Mouse (Mus musculus): Measurements from ENCODE around the gene 1500011B03Rik.
A peak's percentile ranks its signal among the peaks of the same experiment; 100 is the strongest.
"Not testable (repeated sequence)": the region's sequence is repeated elsewhere in the genome, so short reads cannot be mapped to it uniquely, and the experiment has no call there.

The 1500011B03Rik gene

DNA sequence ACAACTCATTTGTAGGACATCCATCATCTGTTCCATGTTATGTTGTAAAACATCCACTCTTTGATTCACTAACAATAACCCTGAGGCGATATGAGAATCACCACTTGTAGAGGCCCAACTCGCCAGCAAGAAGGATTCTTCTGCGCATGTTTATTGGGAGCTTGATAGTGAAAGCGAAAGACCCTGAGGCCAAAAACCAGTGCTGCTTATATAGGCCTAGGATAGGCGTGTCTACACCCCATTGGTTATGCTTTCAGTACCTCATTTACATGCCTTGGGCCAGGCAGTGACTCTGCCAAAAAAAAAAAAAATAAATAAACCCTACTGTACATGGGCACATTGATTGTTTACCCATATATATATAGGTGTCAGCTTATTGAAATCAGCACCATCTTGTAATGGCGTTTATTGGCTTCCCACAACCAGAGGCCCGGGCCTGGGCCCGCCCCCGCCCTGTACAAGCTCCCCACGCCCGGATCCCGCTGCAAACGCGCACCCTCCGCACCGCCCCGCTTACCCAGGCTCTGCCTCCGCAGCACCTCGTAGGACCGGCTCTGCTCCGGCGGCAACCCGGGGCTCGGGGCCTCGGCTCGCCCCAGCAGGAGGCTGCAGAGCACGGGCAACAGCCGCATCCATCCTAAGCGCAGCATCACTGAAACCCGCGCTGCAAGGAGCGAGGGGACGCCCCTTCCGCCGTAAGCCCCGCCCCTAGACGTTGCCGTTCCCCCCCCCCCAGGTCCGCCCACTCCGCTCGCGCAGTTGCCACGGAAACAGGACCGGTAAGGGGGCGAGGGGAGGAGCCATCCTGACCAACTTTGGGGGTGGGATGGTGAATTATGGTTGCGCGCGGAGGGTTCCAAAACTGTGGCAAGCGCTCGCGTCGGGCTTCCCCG, at the start of gene 1500011B03Rik:
TSS of gene 1500011B03Rik (minus strand) at position 673 of the 893 bp plus-strand sequence.
- peak; percentile 92 for DNase-seq (ENCODE audit: low spot score)

- DNase-seq (ENCODE audit: low spot score), result no peak
Observed at GRCm38 (mm10) chr5:114865279-114865678, 42.0 kb upstream of the 1500011B03Rik start.

DNA sequence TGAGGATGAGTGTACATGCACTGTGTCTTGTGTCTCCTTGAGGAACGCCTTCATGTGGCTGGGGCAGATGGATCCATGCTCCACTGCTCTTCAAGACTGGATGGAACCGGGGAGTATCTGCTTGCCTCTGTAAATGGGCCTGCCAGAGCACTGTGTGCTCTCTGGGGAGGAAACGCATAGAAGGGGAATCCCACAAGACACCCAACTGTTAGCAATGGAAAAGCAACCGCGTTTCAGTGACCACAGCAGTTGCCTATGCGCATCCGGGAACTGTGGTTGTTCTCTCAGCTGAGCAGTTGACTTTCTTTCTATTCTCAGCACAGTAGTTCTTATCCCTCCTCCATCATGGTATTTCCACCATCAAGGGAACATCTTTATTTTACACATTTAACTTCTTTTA, 41.5 kb upstream of the 1500011B03Rik start:
- DNase-seq (ENCODE audit: low spot score), result no peak

DNA sequence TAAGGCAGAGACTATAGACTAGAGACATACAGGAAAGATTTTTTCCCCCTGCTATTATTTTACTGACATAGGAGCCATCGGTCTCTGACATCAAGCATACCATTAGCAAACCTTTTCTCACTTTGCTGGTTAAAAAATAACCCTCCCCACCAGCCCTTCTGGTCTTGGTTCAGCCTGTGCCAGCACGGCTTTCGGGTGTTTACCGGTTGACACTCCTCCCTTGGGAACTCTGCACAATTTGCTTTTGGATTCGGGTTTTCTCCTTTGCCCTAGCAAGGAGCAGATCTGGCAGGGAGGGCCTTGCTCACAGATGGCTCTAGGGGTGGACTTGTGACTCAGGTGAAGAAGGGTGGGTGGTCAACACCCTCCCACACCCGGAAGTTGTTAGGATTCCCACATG, 38.5 kb upstream of the 1500011B03Rik start:
- DNase-seq (ENCODE audit: low spot score), result no peak

GRCm38 (mm10) chr5:114859253-114859652, 36.0 kb upstream of the 1500011B03Rik start:
- peak; percentile 94 for DNase-seq (ENCODE audit: low spot score)

DNA sequence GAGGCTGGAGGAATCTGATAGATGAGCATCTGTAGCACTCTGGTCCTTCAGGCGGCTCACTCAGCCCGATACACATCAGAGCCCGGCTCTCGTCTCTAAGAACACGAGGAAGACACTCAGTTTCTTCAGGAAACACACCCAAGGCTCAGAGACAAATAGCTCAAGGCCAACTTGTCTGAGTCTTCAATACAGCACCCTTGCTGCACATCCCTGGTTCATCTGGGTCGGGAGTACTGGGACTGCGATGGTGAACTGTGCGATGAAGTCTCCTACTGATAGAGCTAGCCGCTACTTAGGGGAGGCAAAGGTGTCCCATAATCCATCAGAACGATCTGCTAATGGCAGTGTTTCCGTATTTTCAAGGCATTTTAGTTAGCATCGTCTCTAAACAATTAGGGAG, 35.3 kb upstream of the 1500011B03Rik start, which contains the start of gene Gm9936:
TSS of gene Gm9936 (minus strand) at position 101 of the 400 bp plus-strand sequence.
- DNase-seq (ENCODE audit: low spot score), result no peak

GRCm38 (mm10) chr5:114853364-114853763, 30.1 kb upstream of the 1500011B03Rik start, which contains the start of gene 4930519G04Rik:
4930519G04Rik (plus strand) TSS chr5:114853664.
- DNase-seq (ENCODE audit: low spot score), result not testable (repeated sequence)

DNA sequence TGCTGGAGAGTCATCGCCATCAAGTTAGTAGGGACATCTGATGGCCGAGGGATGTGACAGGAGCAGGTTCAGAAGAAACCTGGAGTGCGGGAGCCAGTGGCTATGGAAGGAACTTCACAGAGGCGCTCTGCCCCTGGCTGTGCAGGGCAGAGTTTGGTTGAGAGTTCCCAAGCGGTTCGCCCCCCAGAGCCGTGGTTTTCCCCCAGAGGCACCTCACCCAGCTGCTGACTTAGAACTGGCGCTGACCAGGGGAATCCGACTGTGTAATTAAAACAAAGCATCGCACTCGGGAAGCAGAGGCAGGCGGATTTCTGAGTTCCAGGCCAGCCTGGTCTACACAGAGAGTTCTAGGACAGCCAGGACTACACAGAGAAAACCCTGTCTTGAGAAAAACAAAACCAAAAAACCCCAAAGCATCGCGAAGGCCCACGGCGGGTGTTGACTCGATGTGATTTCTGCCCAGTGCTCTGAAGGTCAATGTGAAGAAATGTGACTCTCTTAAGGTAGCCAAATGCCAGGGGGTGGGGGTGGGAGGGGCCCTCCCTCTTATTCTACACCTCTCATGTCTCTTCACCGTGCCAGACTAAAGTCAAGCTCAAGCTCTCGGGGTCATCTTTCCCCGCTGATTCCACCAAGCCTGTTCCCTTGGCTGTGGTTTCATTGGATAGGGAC, 28.4 kb upstream of the 1500011B03Rik start:
- no peak for DNase-seq (ENCODE audit: low spot score)

DNA sequence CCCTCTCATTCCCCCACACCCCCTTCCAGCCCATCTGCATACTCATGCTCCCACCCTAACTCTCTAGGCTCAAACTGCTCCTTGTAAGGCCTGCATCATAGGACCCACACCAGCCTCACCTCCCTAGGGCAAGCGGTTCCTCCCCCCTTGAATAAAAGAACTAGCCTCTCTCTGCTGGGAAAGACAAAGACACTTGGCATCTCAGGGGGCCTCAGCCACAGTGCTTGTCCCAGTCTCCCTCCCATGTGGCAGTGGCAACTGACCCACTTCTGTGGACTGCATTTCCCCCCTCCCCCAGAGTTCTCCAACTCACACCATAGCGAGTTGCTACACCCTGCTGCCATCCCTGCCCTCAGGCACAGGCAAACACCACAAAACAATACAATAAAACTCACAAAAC, 21.1 kb upstream of the 1500011B03Rik start:
- not testable (repeated sequence) for DNase-seq (ENCODE audit: low spot score)

- no peak for DNase-seq (ENCODE audit: low spot score)
Observed at GRCm38 (mm10) chr5:114842674-114843073, 19.4 kb upstream of the 1500011B03Rik start.

DNA sequence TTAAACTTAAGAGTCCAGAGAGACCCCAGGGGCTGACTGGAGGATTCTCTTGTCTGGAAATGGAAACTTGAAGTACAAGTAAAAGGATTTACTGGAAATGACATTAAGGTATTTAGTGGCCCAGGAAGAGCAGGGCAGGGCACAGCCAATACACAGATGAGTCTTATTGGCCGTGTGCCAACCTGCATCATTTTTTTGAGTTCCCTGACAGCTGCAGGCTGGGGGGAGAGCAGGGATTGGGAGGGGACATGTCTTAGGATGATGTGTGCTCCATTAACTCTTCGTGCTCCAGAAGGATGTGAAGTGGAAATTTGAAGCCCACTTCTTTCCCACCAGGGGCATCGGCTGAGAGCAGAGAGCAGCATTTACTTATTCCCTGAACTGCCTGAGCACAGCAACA, 18.9 kb upstream of the 1500011B03Rik start:
- peak; percentile 19 for DNase-seq (ENCODE audit: low spot score)

DNA sequence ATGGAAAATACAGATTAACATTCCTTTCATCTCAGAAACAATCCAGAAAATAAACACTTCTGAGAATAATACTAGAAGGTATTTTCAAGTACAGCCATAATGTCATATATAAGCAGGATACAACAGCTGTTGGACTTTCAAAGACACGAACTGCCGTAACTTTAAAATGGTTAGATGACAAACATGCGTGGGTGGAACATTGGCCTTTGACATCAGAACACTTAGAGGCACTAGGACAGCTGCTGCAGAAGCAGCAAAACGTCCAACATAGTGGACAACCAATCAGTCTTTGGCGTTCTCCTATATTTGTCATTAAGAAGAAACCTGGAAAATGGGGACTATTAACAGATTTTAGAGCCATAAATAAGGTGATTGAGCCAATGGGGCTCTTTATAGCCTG, 17.2 kb upstream of the 1500011B03Rik start:
- DNase-seq (ENCODE audit: low spot score), result not testable (repeated sequence)

GRCm38 (mm10) chr5:114836886-114837285, 13.6 kb upstream of the 1500011B03Rik start:
- DNase-seq (ENCODE audit: low spot score), result peak; percentile 22

DNA sequence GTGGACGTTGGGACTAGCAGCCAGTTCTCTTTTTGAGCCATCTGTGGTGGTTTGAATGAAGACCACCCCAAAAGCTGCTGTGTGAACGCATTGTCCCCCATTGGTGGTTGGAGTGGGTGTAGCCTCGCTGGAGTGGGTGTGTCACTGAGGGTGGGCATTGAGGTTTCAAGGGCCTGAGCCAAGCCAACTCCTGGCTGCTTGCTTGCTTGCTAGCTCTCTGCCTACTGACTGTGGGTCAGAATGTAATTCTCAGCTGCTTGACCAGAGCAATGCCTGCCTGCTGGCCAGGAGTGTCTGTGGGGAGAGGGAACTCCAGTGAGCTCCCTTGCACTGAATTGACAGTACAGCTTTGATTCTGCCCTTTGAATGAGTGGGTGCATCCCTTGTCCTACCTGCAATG, 6.5 kb upstream of the 1500011B03Rik start:
- no peak for DNase-seq (ENCODE audit: low spot score)

- DNase-seq (ENCODE audit: low spot score), result no peak
Observed at GRCm38 (mm10) chr5:114827427-114827826, 4.2 kb upstream of the 1500011B03Rik start.

DNA sequence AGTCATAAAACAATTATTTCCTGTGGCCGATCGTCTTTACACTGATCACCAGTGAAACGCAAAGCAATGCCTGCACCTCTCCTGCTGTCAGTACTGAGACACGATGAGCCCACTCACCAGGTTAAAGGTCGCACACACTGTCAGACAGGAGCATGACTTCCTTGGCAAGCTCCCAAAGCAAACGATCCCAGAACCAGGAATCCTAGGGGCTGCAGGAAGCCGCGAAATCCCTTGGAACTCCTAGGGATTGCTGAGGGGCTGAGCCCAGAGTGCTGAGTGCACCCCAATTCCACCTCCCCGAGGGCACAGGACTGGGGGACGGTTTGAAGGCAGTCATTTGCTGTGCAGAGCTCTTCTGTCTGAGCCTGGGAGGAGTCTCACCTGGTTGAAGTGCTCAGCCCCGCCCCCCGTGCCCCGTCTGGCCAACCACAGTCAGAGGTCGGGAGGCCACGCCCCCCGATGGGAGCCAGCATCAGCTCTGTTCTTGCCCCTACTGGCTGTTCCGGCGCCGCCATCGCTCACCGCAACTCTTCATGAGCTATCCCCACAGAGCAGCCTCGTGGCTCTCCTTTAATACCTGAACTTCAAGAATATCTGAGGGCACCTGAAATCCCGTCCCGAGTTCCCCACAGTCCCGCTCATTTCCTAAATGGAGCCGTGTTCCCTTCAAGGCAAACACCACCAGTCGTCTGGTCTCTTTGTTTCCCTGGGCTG, 2.9 kb upstream of the 1500011B03Rik start:
- DNase-seq (ENCODE audit: low spot score), result peak; percentile 96

DNA sequence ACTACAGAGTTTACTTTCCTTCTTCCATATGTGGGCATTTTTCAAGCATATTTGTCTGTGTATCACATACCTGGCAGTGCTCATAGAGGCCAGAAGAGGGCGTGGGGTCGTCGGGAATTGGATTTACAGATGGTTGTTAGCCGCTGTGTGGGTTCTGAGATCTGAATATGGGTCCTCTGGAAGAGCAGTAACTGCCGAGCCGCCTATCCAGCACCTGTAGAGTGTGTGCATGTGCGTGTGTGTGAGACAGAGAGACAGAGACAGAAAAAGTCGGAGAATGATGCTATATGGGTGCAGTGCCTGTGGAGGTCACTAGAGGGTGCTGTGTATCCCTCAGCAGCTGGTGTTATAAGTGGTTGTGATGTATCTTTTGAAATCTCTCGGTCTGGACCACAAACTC, 929 bp upstream of the 1500011B03Rik start:
- DNase-seq (ENCODE audit: low spot score), result peak; percentile 72

GRCm38 (mm10) chr5:114818124-114818523, 5.1 kb downstream of the 1500011B03Rik start:
- no peak for DNase-seq (ENCODE audit: low spot score)

- DNase-seq (ENCODE audit: low spot score), result peak; percentile 15
Observed at GRCm38 (mm10) chr5:114816599-114816998, 6.7 kb downstream of the 1500011B03Rik start.

DNA sequence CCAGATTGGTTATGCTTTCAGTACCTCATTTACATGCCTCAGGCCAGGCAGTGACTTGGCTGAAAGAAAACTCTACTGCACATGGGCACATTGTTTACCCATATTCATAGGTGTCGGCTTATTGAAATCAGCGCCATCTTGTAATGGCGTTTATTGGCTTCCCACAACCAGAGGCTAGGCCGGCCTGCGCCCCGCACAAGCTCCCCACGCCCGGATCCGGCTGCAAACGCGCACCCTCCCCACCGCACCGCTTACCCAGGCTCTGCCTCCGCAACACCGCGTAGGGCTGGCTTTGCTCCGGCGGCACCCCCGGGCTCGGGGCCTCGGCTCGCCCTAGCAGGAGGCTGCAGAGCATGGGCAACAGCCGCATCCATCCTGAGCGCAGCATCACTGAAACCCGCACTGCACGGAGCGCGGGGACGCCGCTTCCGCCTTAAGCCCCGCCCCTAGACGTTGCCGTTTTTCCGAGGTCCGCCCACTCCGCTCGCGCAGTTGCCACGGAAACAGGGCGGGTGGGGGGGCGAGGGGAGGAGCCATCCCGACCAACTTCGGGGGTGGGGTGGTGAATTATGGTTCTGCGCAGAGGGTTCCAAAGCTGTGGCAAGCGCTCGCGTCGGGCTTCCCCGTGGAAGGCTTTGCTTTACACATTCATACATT, 9.6 kb downstream of the 1500011B03Rik start:
- peak; percentile 92 for DNase-seq (ENCODE audit: low spot score)

- no peak for DNase-seq (ENCODE audit: low spot score)
Observed at GRCm38 (mm10) chr5:114809826-114810225, 13.4 kb downstream of the 1500011B03Rik start.

All from embryo, embryonic 10.5 days (tissue).